ENCODE assay signal across 34 mouse cellular contexts in genomic region chr11:59058025-59058424, GRCm38 (mm10).
"Had no signal": no experiment of that assay in that cellular context is flagged by ENCODE, and none has a peak within 500 bp of the region (broad histone marks: within the 10 kb centered on the region; RNA-seq: fewer than 3 reads in every experiment).

No protein-coding gene starts in this region.

- H3K9me3 ChIP-seq: heart, embryonic 10.5 days; heart, embryonic 12.5 days; heart, embryonic 13.5 days; heart, embryonic 15.5 days; hindbrain, embryonic 10.5 days; hindbrain, embryonic 12.5 days; hindbrain, embryonic 13.5 days; hindbrain, embryonic 15.5 days; intestine, embryonic 15.5 days; kidney, embryonic 15.5 days had no signal

- H3K9ac ChIP-seq: heart, embryonic 12.5 days; heart, embryonic 13.5 days; heart, embryonic 15.5 days; hindbrain, embryonic 12.5 days; hindbrain, embryonic 13.5 days; hindbrain, embryonic 14.5 days; hindbrain, embryonic 15.5 days; intestine, embryonic 15.5 days; kidney, embryonic 15.5 days had no signal

- H3K4me1 ChIP-seq: heart, embryonic 10.5 days; heart, embryonic 12.5 days; heart, embryonic 13.5 days; heart, embryonic 15.5 days; hindbrain, embryonic 10.5 days; hindbrain, embryonic 12.5 days; hindbrain, embryonic 13.5 days; hindbrain, embryonic 15.5 days; intestine, embryonic 15.5 days; kidney, embryonic 15.5 days had no signal

- H3K27me3 ChIP-seq: heart, embryonic 12.5 days; heart, embryonic 13.5 days; heart, embryonic 15.5 days; hindbrain, embryonic 12.5 days; hindbrain, embryonic 13.5 days; hindbrain, embryonic 15.5 days; intestine, embryonic 15.5 days; kidney, embryonic 15.5 days had no signal

- DNase-seq: heart, postnatal 10 days; heart, postnatal 14 days; heart, postnatal 36 days; heart, postnatal 4 days; kidney, adult 11 months; kidney, adult 18-20 months; kidney, adult 2 months; kidney, adult 8-10 months; kidney, adult 9 months; kidney, postnatal 10 days; kidney, postnatal 14 days; kidney, postnatal 25 days; kidney, postnatal 4 days; layer of hippocampus, adult 9-11 months; layer of hippocampus, postnatal 36 days had no signal

- ATAC-seq: hindbrain, embryonic 16.5 days; hindbrain, postnatal 0 days; inflammation-experienced regulatory T-cells, adult 6 months; intestine, embryonic 15.5 days; intestine, embryonic 16.5 days; intestine, postnatal 0 days had no signal

- H3K4me2 ChIP-seq: heart, embryonic 11.5 days; heart, embryonic 12.5 days; heart, embryonic 13.5 days; heart, embryonic 15.5 days; hindbrain, embryonic 12.5 days; hindbrain, embryonic 13.5 days; hindbrain, embryonic 14.5 days; hindbrain, embryonic 15.5 days; intestine, embryonic 15.5 days; kidney, embryonic 15.5 days had no signal

- H3K27ac ChIP-seq: heart, embryonic 10.5 days; heart, embryonic 13.5 days; heart, embryonic 15.5 days; hindbrain, embryonic 10.5 days; hindbrain, embryonic 12.5 days; hindbrain, embryonic 13.5 days; hindbrain, embryonic 14.5 days; hindbrain, embryonic 15.5 days; hindbrain, postnatal 0 days; intestine, embryonic 15.5 days; kidney, embryonic 15.5 days; layer of hippocampus, adult 2 months; left cerebral cortex, adult 2 months had no signal

- H3K4me3 ChIP-seq: heart, embryonic 10.5 days; heart, embryonic 12.5 days; heart, embryonic 13.5 days; heart, embryonic 15.5 days; hindbrain, embryonic 10.5 days; hindbrain, embryonic 12.5 days; hindbrain, embryonic 13.5 days; hindbrain, embryonic 15.5 days; intestine, embryonic 15.5 days; kidney, embryonic 15.5 days; layer of hippocampus, adult 2 months; left cerebral cortex, adult 2 months had no signal

- H3K36me3 ChIP-seq: hindbrain, embryonic 10.5 days; hindbrain, embryonic 12.5 days; hindbrain, embryonic 13.5 days; hindbrain, embryonic 15.5 days; intestine, embryonic 15.5 days; kidney, embryonic 15.5 days had no signal
